Mouse (Mus musculus): Measurements from ENCODE around the gene Klf15.

Klf15 gene

DNA sequence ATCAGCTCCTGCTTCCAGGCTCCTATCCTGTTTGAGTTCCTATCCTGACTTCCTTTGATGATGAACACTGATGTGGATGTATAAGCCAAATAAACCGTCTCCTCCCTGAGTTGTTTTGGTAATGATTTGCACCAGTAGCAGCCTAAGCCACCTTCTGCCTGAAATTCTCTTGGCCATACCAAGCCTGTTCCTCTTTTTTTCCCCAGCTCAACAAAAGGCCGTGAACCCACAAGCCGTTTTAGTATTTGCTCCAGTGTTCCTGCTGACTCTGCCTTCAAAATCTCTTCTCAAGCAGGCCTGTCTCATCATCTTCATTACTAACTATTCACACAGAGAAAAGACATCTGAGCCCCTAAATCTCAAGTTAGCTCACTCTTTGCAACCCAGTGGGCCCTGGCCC is 31.8 kb downstream of the Klf15 start:
- DNase-seq = no peak

DNA sequence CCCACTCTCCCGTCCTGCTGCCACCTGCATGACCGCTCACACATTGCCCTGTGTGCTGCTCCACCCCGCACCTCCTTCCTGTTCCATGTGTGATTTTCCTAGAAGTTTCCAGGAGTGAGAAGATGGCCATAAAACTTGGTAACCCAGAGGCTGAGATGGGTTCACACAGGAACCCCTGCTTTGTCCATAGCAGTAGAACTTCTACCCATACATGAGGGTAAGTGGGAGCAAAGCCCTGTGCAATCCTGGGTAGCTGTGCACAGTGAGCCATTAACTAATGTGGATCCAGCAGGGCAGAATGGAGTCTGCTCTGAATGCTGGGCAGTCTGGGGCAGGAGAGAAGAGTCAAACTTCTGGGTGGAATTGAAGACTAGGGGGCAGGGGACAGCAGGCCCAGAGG is 32.2 kb downstream of the Klf15 start:
- no peak for DNase-seq

DNA sequence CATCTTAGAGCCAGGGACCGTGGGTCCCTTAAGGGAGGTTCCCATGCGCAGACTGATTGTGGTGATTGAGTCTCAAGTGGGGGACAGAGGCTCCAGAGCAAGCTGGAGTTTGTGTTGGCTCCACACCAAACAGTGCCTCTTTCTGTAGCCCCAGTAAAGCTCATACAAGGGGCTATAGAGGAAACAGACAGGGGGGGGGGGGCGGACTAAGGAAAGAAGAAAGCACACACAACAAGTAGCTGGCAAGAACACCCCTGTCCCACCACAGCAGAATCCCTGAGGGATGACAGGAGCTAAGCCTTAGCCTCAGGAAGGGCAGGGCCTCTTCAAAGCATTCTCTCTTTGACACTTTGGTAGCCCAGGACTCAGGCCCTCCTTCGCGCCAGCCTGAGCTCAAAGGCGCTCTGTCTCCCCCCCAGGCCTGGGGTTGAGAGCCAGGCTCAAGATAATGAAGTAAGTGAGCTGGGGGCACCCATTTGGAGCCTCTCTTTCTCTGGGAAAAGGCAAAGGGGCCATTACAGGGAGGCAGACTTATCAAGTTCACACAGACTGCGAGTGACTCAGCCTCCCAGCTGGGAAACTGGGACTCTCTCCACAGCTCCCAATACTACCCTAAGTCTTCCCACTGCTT is 33.0 kb downstream of the Klf15 start:
- DNase-seq = no peak

DNA sequence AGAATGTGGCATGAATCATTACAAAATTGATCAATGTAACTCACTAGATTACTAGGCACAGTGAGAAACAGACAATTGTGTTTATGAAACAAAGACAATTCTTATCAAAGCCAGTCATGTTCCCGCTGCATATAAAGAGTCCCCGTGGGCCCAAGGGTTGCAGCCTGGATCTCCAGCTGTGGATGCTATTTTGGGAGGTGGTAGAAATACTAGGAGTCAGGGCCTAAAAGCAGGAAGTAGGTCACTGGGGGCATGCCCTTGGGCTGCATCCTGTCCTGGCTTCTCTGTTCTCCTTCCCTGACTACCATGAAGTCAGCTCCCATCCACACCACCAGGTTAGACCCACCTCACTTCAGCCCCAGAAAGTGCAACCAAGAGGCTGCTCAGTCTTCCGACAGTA is 33.8 kb downstream of the Klf15 start:
- no peak for DNase-seq

DNA sequence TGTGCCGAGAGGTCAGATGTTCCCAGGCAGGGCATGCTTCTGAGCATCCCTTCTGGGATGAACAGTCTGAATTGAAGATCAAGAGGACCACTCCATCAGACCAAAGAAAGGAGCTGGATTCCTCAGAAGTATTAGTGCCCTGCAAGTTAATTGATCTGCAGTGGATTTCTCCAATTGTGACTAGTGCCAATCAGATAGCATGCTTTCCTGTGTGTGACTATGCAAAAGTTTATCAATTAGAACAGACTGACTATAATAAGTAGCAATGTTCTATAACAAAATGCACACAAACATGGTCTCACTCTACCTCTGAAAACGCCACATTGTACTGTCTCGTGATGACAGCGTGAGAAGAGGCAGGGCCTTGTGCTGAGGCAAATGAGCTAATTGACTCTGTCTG is 37.1 kb downstream of the Klf15 start:
- DNase-seq = no peak

DNA sequence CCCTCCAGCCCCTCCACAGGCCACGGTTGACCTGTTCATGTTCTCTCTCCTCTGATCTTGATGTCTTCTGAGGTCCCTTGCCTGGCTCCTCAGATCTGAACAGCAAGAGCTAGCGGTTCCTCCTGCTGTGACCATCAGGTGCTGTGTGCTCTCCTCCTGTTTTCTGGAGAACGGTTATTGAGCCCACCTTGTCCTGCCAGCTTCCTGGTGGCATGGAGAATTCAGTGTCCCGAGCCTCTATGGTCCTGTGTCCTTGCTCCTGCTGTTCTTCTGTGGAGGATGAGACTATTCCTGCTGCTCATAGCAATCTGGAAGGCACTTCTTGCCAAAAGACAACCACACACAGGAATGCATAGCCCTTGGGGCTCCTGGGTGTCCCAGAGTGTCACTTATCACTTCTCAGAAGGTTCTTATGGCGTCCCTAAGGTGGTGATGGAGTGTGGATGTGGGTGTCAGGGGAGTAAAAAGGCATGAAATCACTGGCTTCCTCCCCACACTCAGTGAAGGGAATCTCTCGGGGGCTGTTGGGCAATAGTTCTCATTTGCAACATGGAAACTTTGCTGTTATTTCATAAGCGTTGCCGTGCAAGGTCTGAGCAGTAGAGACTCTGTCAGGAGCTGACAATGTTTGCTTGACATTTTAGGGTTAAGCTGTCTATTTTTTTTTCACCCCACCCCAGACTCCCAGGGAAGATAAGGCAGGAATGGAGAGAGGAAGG is 39.0 kb downstream of the Klf15 start:
- no peak for DNase-seq

DNA sequence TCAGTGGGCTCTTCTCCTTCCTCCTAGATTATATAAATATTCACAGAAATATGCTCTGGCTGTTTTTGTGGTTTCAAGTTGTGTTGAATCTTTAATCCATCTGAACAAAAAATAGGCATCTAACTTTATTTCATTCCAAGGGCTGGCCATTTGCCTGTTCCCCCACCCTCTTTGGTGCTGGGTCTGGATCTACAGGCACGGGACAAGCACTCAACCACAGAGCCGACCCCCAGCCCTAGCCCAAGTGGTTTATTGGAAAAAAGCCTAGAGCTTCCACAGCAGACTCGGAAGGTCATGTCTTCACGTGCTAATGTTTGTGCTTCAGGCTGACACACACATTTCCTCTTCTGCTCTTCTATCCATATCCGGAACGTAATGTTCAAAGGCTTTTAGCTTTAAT is 43.5 kb downstream of the Klf15 start:
- peak; percentile 75 for DNase-seq

DNA sequence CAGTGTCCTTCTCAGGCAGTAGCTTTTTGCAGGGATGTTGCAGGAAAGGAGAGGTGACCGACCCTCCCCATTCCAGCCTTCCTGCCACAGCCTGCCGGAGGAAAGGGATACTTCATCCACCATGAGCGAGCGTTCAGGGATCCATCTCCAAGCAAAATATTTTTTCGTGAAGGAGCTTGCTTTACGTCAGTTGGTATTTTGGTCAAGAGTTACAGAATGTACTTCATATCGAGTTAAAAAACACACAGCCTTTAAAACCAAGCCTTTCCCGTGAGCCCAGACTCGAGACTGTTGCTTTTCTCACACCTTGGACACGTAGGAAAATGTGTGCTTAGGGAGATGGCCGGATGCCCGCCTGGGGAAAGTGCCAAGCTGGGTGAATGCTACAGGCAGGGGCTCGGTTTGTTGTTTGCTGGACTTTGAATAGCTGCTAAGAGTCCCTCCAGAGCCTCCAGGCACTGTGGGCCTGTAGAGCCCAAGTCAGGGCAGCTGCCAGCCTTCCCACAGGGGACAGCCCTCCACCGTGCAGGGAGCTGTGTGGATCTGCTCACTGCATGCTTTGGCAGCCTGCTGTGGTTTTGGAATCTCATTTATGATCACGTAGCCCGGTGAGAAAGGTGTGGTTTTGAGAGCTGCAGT is 44.4 kb downstream of the Klf15 start:
- peak; percentile 89 for DNase-seq

DNA sequence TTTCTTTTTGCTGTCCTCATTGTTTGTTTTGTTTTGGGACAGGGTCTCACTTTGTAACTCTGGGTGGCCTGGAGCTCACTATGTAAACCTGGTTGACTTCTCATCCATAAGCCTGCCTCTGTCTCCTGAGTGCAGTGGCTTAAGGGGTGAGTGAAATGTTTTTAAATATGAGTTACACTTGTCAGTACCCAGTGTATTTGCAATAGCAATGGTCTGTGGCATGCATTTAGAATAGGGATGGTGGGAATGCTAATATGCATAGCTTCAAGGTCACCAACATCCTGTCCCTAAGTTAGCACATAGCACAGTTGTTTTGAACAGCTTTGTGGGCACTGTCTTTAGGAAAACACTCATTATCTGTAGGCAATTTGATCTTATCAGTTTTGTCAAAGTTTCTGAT is 45.1 kb downstream of the Klf15 start:
- DNase-seq = no peak

DNA sequence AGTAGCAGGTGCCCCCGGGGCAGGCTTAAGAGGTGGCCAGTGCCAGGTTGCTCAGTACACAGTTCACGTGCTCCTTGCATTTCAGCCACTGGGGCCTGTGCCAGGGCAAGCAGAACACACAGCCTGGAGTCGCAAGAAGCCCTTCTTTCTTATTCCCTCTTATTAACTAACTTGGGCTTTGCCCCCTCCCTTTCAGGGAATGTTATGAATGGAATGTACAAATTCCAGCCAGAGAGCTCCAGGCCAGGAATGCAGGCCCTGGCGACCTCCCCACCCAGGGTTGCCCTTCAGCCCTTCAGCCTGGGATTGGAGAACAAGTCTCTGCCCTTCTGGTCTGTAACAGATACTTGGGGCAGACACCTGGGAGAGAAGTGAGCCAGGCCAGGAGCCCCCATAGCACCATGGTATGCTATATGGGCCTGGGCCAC is 45.8 kb downstream of the Klf15 start:
- peak; percentile 88 for DNase-seq

DNA sequence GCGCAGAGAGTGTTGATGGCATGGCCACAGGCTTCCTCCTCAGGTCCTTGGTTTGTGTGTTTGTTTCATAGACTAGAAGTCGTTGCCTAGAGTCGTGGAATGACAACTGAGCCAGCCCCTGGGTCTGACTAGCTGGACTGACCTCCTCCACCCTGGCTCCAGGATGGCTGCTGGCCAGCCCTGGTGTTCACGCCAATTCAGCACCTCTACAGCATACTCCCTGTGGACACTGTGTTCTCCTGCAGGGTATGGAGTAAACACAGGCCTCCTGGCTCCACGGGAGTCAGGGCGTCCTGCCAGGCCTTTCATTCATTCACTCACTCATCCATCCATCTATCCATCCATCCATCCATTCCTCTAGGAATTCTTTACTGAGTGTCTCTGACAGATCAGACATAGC is 46.7 kb downstream of the Klf15 start:
- peak; percentile 84 for DNase-seq

DNA sequence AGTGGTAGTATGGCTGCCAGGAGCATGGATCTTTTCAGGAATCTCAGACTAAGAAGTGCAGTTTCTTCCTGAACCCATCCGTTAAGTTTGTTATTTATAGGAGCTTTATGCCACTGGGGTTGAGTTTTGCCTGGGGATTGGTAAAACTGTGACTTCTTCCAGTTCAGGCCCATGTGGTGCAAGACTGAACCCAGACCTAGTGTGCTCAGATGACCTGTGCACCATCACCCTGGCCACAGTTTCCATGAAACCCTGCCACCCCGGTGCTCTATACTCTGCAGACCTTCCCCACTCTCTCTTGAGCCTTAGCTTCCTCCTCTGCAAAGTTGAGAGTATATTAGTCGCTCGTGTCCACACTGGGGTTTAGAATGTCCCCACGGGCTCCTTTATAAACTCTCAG is 50.0 kb downstream of the Klf15 start:
- DNase-seq = no peak

DNA sequence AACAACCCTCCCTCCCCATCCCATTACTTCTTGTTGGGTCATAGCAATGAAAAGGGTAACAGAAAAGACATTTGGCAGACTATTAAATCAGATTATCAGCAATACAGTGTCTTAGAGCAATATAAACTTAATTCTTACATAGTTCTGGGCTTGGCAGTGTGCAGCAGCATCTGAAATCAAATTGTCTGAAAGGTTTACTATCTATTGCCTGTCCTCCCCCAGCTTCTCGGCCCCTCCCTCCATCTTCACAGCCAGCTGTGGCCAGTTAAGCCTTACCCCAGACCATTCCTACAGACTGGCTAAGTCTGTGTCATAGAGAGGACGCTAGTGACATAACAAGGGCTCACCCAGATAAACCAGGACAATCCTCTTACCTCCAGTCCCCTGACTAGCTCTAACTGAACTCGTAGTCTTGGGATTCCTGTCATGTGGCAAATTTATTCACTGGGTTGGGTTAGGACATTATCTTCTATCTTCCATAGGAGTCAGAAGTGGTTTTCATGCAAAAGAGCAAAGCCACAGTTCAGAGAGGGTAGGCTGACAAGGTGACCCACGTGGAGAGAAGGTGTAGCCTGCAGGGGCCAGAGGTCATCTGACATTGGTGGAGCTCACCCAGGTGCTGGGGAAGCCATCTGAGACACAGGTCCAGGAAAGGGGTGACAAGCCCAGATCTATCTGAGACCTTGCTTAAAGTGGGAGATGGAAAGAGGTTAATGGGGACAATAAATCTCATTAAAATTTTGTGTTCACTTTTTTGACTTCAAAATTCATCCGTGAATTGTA is 50.9 kb downstream of the Klf15 start:
- DNase-seq = peak; percentile 65

DNA sequence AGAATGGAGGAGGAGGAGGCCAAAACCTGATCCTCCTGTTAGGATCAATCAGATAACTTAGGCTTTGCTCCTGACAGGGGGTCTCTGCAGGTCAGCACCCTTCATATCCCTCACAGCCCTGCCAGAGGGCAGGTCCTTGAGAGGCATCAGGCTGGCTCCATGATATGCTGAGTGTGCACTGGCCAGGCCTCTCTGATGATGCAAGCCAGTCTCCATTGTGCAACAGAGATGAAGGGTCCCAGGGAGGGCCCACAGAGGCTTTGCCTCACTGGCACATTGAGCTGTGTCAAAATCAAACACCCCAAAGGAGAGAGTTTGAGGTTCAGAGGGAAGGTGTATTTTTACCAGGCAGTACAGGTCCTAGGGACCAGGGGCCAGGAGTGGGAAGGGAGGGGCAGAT is 52.0 kb downstream of the Klf15 start:
- no peak for DNase-seq

DNA sequence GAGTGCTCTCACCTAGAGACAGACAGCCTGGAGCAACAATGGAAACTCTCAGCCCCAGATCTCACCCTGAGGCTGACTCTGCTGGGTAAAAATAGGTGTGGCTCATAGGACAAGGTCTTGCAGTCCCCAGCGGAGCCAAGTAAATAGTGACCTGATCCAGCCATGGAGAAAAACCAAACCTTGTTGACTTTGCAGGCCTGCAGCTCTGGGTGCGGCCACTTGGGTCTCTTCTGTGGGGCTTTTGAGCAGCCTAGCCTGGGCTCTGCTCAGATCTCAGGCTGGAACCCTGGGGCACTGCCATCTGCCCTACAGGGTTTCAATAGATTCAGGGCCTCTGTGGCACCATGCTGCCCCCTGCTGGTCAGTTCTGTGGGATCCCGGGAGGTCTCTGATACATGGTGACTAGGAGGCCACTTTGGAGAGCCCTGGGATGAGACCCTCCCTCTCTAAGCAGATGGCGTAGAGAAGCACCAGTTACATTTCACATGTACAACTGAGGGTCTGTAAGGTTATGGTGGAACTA is 52.6 kb downstream of the Klf15 start:
- peak; percentile 93 for DNase-seq

DNA sequence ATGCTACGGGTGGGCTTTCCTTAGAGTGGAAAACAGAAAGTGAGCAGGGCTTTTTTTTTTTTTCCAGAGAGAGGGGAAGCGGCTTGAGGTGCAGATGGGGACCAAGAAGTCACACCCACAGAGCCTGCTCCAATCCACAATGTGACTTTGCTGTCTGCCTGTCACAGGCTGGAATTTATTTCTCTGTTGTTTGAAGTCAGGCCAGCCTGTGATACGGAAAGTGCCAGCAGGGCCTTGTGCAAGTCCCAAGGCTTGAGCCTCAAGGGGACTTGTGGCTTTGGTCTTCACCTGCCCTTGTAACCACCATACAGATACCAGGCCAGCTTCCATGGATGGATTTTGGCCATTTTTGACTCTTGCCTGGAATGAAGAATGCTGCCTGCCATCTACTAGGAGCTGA is 56.5 kb downstream of the Klf15 start:
- no peak for DNase-seq

DNA sequence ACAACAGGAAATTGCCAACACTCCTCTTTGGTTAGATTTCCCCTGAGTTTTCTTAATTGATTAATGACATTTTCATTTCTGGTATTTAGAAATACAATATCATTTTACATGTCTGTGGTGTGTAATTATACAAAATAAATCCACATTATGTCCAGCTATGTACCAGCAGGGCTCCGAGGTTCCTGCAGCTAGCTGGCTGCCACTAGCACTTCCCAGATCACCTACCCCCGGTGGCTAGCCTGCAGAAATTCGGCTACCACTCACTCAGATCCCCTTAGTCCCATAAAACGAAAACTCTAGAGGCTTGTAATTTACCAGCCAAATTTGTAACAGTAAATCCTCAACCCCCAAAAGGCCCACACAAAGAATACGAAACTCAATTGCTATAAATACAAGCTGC is 57.0 kb downstream of the Klf15 start:
- no peak for DNase-seq

Data from kidney, postnatal 10 days (tissue).